Mouse (Mus musculus) MEL (cell line): ENCODE results near the gene Fuz. TPM values are rescaled to one million over a fixed set of nuclear protein-coding genes. Genes with fewer than 3 reads are reported as not detected.
A peak's percentile ranks its signal among the peaks of the same experiment; 100 is the strongest.

Source experiments
- DNase-seq: peaks from one replicate; pipeline ENCODE4 v3.0.0; 2011; ENCODE audit warnings: low read depth, low spot score
- H3K27ac ChIP-seq: 2 replicates; pipeline ENCODE4 v1.5.1; 2012; ENCODE audit warnings: low read depth, mild to moderate bottlenecking, control low read depth, low read length, moderate library complexity; ENCODE audit not compliant: control insufficient read depth
- H3K27me3 ChIP-seq, 2 experiments: fragments of 150-350 bp in 1 of 2; sonication (generic) in 1 of 2; 2 replicates each; pipeline ENCODE4 v1.6.1; 2012; ENCODE audit warnings: low read length in 2 of 2, mild to moderate bottlenecking in 2 of 2, improper control_type of control experiment in 1 of 2, moderate library complexity in 1 of 2; ENCODE audit not compliant: insufficient read depth in 2 of 2, control insufficient read depth in 1 of 2
- H3K36me3 ChIP-seq, 2 experiments: 2 replicates each; pipeline ENCODE4 v1.6.1; 2012 to 2014; ENCODE audit warnings: low read length in 2 of 2, improper control_type of control experiment in 1 of 2, inconsistent platforms in 1 of 2, mild to moderate bottlenecking in 1 of 2; ENCODE audit not compliant: insufficient read depth in 2 of 2, control insufficient read depth in 1 of 2
- H3K4me1 ChIP-seq, 2 experiments: fragments of 150-350 bp in 1 of 2; sonication (generic) in 1 of 2; 2 replicates each; pipeline ENCODE4 v1.6.1; 2012; ENCODE audit warnings: low read length in 2 of 2, improper control_type of control experiment in 1 of 2, mild to moderate bottlenecking in 1 of 2; ENCODE audit not compliant: insufficient read depth in 2 of 2, control insufficient read depth in 1 of 2
- H3K4me3 ChIP-seq, 2 experiments: fragments of 150-350 bp in 1 of 2; sonication (generic) in 1 of 2; 2 replicates each; pipeline ENCODE4 v1.5.1; 2012; ENCODE audit warnings: low read depth in 2 of 2, low read length in 2 of 2, mild to moderate bottlenecking in 2 of 2, moderate library complexity in 2 of 2, control low read depth in 1 of 2, improper control_type of control experiment in 1 of 2; ENCODE audit not compliant: control insufficient read depth in 1 of 2, insufficient read depth in 1 of 2
- H3K79me2 ChIP-seq: 2 replicates; pipeline ENCODE4 v1.6.1; 2012; ENCODE audit warnings: mild to moderate bottlenecking, low read length, moderate library complexity; ENCODE audit not compliant: control insufficient read depth, poor library complexity, insufficient read depth
- H3K9ac ChIP-seq: 2 replicates; pipeline ENCODE4 v1.6.1; 2012; ENCODE audit warnings: low read depth, mild to moderate bottlenecking, control low read depth, low read length, moderate library complexity; ENCODE audit not compliant: control insufficient read depth, poor library complexity, severe bottlenecking
- H3K9me3 ChIP-seq: fragments of 150-350 bp; sonication (generic); replicated peaks from 2 replicates; pipeline ENCODE4 v1.6.1; 2012; ENCODE audit warnings: mild to moderate bottlenecking, low read length, improper control_type of control experiment, moderate library complexity; ENCODE audit not compliant: insufficient read depth
- CTCF ChIP-seq, 3 experiments: IDR thresholded peaks in 2 of 3; conservative IDR thresholded peaks in 1 of 3; 2 replicates each; pipeline ENCODE4 v1.5.1; 2011 to 2012; ENCODE audit warnings: low read length in 3 of 3, low read depth in 2 of 3, mild to moderate bottlenecking in 2 of 3, improper control_type of control experiment in 1 of 3, inconsistent platforms in 1 of 3, mixed read lengths in 1 of 3, moderate library complexity in 1 of 3; ENCODE audit not compliant: control insufficient read depth in 1 of 3, insufficient read depth in 1 of 3, poor library complexity in 1 of 3, severe bottlenecking in 1 of 3
- ELF1 ChIP-seq: IDR thresholded peaks from 2 replicates; pipeline ENCODE4 v1.6.1; 2014; ENCODE audit warnings: low read depth, mild to moderate bottlenecking, inconsistent platforms, low read length, improper control_type of control experiment, moderate library complexity
- EP300 ChIP-seq, 2 experiments: IDR thresholded peaks; 2 replicates each; pipeline ENCODE4 v1.6.1; 2011; ENCODE audit warnings: improper control_type of control experiment in 2 of 2, low read length in 2 of 2, low read depth in 1 of 2, mild to moderate bottlenecking in 1 of 2
- ETS1 ChIP-seq: IDR thresholded peaks from 2 replicates; pipeline ENCODE4 v1.6.1; 2012; ENCODE audit warnings: low read depth, mild to moderate bottlenecking, inconsistent platforms, low read length, improper control_type of control experiment, moderate library complexity
- HCFC1 ChIP-seq: IDR thresholded peaks from 2 replicates; pipeline ENCODE4 v1.6.1; 2012; ENCODE audit warnings: low read depth, mild to moderate bottlenecking, inconsistent platforms, low read length, improper control_type of control experiment, moderate library complexity
- JUND ChIP-seq: IDR thresholded peaks from 2 replicates; pipeline ENCODE4 v1.6.1; 2011; ENCODE audit warnings: low read depth, mild to moderate bottlenecking, improper control_type of control experiment, low read length
- KAT2A ChIP-seq: conservative IDR thresholded peaks from 2 replicates; pipeline ENCODE4 v1.6.1; 2012; ENCODE audit warnings: low read depth, low read length, improper control_type of control experiment, inconsistent platforms
- MAX ChIP-seq: IDR thresholded peaks from 2 replicates; pipeline ENCODE4 v1.6.1; 2011; ENCODE audit warnings: low read length, improper control_type of control experiment
- MEF2A ChIP-seq: IDR thresholded peaks from 2 replicates; pipeline ENCODE4 v1.6.1; 2014; ENCODE audit warnings: low read depth, mild to moderate bottlenecking, inconsistent platforms, low read length, improper control_type of control experiment; ENCODE audit not compliant: poor library complexity, insufficient replicate concordance, severe bottlenecking; ENCODE audit errors: extremely low read depth
- MXI1 ChIP-seq: IDR thresholded peaks from 2 replicates; pipeline ENCODE4 v1.6.1; 2011; ENCODE audit warnings: mild to moderate bottlenecking, low read depth, low read length, improper control_type of control experiment
- MYB ChIP-seq: IDR thresholded peaks from 2 replicates; pipeline ENCODE4 v1.6.1; 2011; ENCODE audit warnings: mild to moderate bottlenecking, low read depth, low read length, improper control_type of control experiment
- POLR2A ChIP-seq, 2 experiments: IDR thresholded peaks; 2 replicates each; pipeline ENCODE4 v1.6.1; 2011 to 2012; ENCODE audit warnings: low read length in 2 of 2, mild to moderate bottlenecking in 2 of 2, control low read depth in 1 of 2, improper control_type of control experiment in 1 of 2, low read depth in 1 of 2, moderate library complexity in 1 of 2; ENCODE audit not compliant: control insufficient read depth in 1 of 2, insufficient read depth in 1 of 2, poor library complexity in 1 of 2
- POLR2AphosphoS2 ChIP-seq: IDR thresholded peaks from 2 replicates; pipeline ENCODE4 v1.6.1; 2011; ENCODE audit warnings: low read length, improper control_type of control experiment
- RAD21 ChIP-seq: IDR thresholded peaks from 2 replicates; pipeline ENCODE4 v1.6.1; 2011; ENCODE audit warnings: mild to moderate bottlenecking, low read depth, low read length, improper control_type of control experiment
- RCOR1 ChIP-seq: IDR thresholded peaks from 2 replicates; pipeline ENCODE4 v1.6.1; 2012; ENCODE audit warnings: low read depth, mild to moderate bottlenecking, inconsistent platforms, low read length, improper control_type of control experiment
- SMC3 ChIP-seq: IDR thresholded peaks from 2 replicates; pipeline ENCODE4 v1.6.1; 2011; ENCODE audit warnings: low read depth, low read length, improper control_type of control experiment
- TAL1 ChIP-seq: IDR thresholded peaks from 2 replicates; pipeline ENCODE4 v1.6.1; 2012; ENCODE audit warnings: mild to moderate bottlenecking, inconsistent platforms, low read length, moderate library complexity, mixed read lengths
- TBP ChIP-seq: IDR thresholded peaks from 2 replicates; pipeline ENCODE4 v1.8.0; 2011; ENCODE audit warnings: low read depth, low read length, improper control_type of control experiment
- ZC3H11A ChIP-seq: IDR thresholded peaks from 2 replicates; pipeline ENCODE4 v1.6.1; 2012; ENCODE audit warnings: low read depth, mild to moderate bottlenecking, inconsistent platforms, low read length, improper control_type of control experiment
- ZKSCAN1 ChIP-seq: IDR thresholded peaks from 2 replicates; pipeline ENCODE4 v1.6.1; 2012; ENCODE audit warnings: low read depth, mild to moderate bottlenecking, inconsistent platforms, low read length, improper control_type of control experiment, moderate library complexity
- ZNF384 ChIP-seq: IDR thresholded peaks from 2 replicates; pipeline ENCODE4 v1.6.1; 2012; ENCODE audit warnings: low read depth, mild to moderate bottlenecking, inconsistent platforms, low read length, improper control_type of control experiment
- polyA plus RNA-seq, 2 experiments: library from polyadenylated mRNA; stranded (reverse) in 1 of 2; unstranded in 1 of 2; fragments of >175 nt in 1 of 2; fragments of >200 nt in 1 of 2; gene quantifications; 2 replicates each; pipeline versions ENCODE4 v1.2.1 to v1.2.4; 2012; ENCODE audit warnings: low replicate concordance in 2 of 2, low read depth in 1 of 2; ENCODE audit not compliant: insufficient read length in 2 of 2, insufficient read depth in 1 of 2, missing spikeins in 1 of 2
- total RNA-seq: library from RNA; depleted of rRNA; stranded (reverse); fragments of 300-350 nt; gene quantifications from 2 replicates; pipeline ENCODE4 v1.2.3, GENCODE M21; 2012

Fuz gene
- total and polyA plus RNA-seq, 3 experiments = 9.4 to 18.1 TPM; not detected in 1

DNA sequence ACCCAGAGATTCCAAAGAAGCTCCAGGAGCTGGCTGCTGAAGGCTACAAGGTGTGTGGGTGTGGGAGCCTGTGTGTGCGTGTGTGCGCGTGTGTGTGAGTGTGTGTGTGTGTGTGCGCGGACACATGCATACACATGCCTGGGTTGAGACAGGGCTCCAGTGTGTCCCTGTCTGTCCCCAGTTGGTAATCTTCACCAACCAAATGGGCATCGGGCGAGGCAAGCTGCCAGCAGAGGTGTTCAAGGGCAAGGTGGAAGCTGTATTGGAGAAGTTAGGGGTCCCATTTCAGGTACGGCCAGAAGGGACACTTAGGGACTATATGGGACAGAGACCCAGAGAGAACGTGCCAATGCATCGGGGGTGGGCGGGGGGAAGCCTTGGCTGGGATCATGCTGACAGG lies 36.0 kb upstream of the Fuz start:
- Histone ChIP-seq H3K9me3 (no peaks in the 10 kb centered on the region), H3K4me3 (no peak overlapping the region), H3K79me2 (peaks cover 6% of the 10 kb centered on the region), H3K9ac (no peak overlapping the region), H3K4me1 (peaks cover 5 to 20% of the 10 kb centered on the region in 2 experiments), H3K36me3 (peaks cover 0 to 15% of the 10 kb centered on the region in 2 experiments; a peak in 3 of 4 replicates), H3K27me3 (no peaks in the 10 kb centered on the region), H3K27ac (no peak overlapping the region)
- no peak for DNase-seq
- no peak for TF ChIP-seq MEF2A
- TF ChIP-seq HCFC1 = no peak
- TF ChIP-seq ETS1 = no peak
- no peak for TF ChIP-seq CTCF (IDR thresholded peaks at IDR 0.05 in 2 of 3, conservative IDR thresholded peaks at IDR 0.05 in 1 of 3; ENCODE audit: control insufficient read depth in 1 of 3, insufficient read depth in 1 of 3, low read depth in 2 of 3, low read length in 3 of 3, poor library complexity in 1 of 3, severe bottlenecking in 1 of 3)
- no peak for TF ChIP-seq RAD21
- TF ChIP-seq TAL1 = no peak
- no peak for TF ChIP-seq ZNF384
- TF ChIP-seq EP300 (IDR thresholded peaks at IDR 0.05; ENCODE audit: low read depth in 1 of 2, low read length in 2 of 2) = no peak
- no peak for TF ChIP-seq ZC3H11A
- no peak for TF ChIP-seq RCOR1
- no peak for TF ChIP-seq POLR2AphosphoS2

- H3K4me3 ChIP-seq = no peak overlapping the region
- no peaks in the 10 kb centered on the region for H3K9me3 ChIP-seq
- no peak overlapping the region for H3K27ac ChIP-seq
- H3K79me2 ChIP-seq = peaks cover 6% of the 10 kb centered on the region
- H3K4me1 ChIP-seq = peaks cover 5 to 12% of the 10 kb centered on the region in 2 experiments; a peak in 3 of 4 replicates
- DNase-seq = peak; percentile 77
- no peaks in the 10 kb centered on the region for H3K27me3 ChIP-seq
- TF ChIP-seq ZC3H11A = 0 out of 2 replicates have a peak, but pooled peaks have one; percentile 32
- TF ChIP-seq ELF1 = no peak
- no peak for TF ChIP-seq MXI1
- no peak for TF ChIP-seq JUND
- TF ChIP-seq RAD21 = peak; percentile 37
- TF ChIP-seq SMC3 = peak; percentile 61
- no peak for TF ChIP-seq MAX
- no peak for TF ChIP-seq KAT2A
- no peak for TF ChIP-seq TBP
- TF ChIP-seq POLR2A (IDR thresholded peaks at IDR 0.05; ENCODE audit: control insufficient read depth in 1 of 2, insufficient read depth in 1 of 2, low read depth in 1 of 2, low read length in 2 of 2, poor library complexity in 1 of 2) = no peak
- no peak for TF ChIP-seq EP300 (IDR thresholded peaks at IDR 0.05; ENCODE audit: low read depth in 1 of 2, low read length in 2 of 2)
- no peak for TF ChIP-seq MYB
- no peak for TF ChIP-seq ZKSCAN1
- no peak for TF ChIP-seq HCFC1
- TF ChIP-seq CTCF (IDR thresholded peaks at IDR 0.05 in 2 of 3, conservative IDR thresholded peaks at IDR 0.05 in 1 of 3; ENCODE audit: control insufficient read depth in 1 of 3, insufficient read depth in 1 of 3, low read depth in 2 of 3, low read length in 3 of 3, poor library complexity in 1 of 3, severe bottlenecking in 1 of 3) = peak; percentile 82 to 96 (median 94)
- TF ChIP-seq ETS1 = no peak
- TF ChIP-seq RCOR1 = no peak
- TF ChIP-seq ZNF384 = no peak
- no peak for TF ChIP-seq TAL1
- no peak overlapping the region for H3K9ac ChIP-seq
- peaks cover 0 to 7% of the 10 kb centered on the region in 2 experiments; a peak in 3 of 4 replicates for H3K36me3 ChIP-seq
Measured at GRCm38 (mm10) chr7:44860576-44861428, 35.1 kb upstream of the Fuz start.
